Mouse (Mus musculus) WW6 (cell line): ENCODE measurements around the gene Noxo1.
"Not testable (repeated sequence)": the region's sequence is repeated elsewhere in the genome, so short reads cannot be mapped to it uniquely, and the experiment has no call there.

ENCODE experiments used
- DNase-seq: peaks from one replicate; pipeline ENCODE4 v3.0.0-alpha.2; 2013; ENCODE audit warnings: low read depth, low spot score

The Noxo1 gene

GRCm38 (mm10) chr17:24719494-24720222 is 23.6 kb downstream of the Noxo1 start:
- DNase-seq = peak; percentile 93

DNA sequence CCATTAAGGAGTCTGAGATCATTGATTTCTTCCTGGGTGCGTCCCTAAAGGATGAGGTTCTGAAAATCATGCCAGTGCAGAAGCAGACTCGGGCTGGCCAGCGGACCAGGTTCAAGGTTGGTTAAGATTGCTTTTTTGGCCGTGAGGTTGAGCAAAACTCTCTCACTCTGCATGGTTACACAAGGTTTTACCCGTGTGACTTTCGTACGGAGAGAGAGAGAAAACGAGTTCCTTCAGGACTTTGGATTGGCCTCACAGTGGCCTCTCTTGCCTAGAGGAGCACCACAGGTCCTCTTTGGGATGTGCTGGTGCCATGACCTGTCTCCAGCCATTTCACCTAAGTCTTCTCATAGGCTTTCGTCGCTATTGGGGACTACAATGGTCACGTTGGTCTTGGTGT is 24.6 kb downstream of the Noxo1 start:
- DNase-seq = not testable (repeated sequence)

- not testable (repeated sequence) for DNase-seq
These were observed 25.4 kb downstream of the Noxo1 start for GRCm38 (mm10) chr17:24721383-24721955.

DNA sequence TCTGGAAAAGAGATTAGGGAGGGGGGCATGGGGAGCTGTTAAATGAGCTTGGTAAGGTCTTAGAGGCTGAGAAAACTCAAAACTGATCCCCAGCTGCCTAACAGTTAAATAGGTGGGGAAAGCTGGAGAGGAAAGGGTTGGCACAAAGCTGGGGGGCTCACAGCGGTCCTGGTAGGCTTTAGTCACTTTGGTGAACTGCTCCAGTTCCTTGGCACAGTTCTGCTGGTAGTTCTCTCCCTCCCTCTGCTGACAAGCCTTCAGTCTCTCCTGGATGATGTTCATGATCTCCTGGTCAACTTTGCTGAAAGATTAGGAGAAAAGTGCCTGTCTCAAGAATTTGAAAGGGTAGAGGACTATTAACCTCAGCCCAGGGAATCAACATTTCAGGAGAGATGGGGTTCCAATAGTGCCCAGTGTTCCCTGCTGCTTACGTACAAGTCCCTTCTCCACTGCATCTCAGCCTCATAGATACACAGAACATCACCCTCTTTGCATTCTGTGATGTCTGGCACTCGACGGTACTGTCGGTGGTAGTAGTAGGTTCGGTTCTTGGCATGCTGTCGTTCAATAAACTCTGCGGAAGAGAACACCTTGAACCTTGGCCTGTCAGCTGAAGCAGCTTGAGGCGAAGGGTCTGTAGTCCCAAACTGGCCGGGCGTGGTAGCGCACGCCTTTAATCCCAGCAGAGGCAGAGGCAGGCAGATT is 26.3 kb downstream of the Noxo1 start:
- no peak for DNase-seq

DNA sequence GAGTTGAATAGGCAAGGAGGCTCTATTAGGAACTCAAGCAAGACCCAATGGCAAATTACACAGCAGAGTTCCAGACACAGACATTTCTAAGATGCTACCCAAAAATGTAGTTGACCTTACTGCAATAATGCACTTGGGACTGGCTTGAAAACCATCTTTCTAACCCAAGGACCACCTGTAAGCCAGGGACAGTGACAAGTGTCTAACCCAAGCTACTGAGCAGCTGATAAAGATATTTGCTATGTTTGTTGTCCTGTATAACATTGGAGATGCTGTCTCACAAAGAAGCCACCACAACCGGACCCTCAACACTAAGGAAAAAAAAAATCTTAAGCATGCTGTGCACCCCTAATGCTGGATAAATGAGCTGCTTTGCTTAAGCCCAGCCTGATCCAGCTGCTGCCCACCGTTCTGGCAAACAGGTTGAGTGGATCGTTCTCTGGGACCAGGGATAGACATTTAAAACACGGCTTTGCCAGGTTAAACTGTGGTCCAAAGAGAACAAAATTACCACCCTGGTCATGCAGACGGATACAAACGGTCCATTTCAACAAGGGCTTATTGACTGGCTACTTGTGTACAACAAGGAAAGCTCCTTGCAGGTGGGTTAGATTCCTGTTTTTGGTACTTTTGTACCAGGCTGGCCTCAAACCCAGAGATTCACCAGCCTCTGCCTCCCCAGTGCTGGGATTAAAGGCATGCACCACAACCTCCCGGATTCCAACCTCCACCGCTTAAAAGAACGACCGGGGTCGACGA is 27.3 kb downstream of the Noxo1 start:
- DNase-seq = no peak

- DNase-seq = no peak
These were observed 27.8 kb downstream of the Noxo1 start for GRCm38 (mm10) chr17:24723881-24724180.

DNA sequence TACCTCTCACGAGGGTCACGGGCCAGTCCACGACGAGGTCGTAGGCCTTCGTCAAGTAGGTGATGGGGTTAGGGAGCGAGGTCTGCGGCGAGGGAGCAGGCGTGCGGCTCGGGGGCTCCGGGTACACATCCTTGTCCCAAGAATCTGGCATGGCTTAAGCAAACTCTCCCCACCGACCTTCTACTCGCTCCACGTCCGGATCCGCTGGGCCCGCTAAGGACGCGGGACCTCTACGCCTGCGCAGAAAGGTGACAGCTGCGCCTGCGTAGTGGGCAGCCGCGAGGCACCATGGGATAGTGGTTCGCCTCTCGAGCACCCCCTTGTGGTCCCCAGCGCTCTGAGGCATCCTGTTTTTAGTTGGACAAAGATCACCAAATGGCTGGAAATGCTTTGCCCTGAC is 28.1 kb downstream of the Noxo1 start, which contains the start of gene Ndufb10:
Ndufb10 (minus strand) TSS at position 295 of the 400 bp plus-strand sequence.
- peak; percentile 83 for DNase-seq

DNA sequence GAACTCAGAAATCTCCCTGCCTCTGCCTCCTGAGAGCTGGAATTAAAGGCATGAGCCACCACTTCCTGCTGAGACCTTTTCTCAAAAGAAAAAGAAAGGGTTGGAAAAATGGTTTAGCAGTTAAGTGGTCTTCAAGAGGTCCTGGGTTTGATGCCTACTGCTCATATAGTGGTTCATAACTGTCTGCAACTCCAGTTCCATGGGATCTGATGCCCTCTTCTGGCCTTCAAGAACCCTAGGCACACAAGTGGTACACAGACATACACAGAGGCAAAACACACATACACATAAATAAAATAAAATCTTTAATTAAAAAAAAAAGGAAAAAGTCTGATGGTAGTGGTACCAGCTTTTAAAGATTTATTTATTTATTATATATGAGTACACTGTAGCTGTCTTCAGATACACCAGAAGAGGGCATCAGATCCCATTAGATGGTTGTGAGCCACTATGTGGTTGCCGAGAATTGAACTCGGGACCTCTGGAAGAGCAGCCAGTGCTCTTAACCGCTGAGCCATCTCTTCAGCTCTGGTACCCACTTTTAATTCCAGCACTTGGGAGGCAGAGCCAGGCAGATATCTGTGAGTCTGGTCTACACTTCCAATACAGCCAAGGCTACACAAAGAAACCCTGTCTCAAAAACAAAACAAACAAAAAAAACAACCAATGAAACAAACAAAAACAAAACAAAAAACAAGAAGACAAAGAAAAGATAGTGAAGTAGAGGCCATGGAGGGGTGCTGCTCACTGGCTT is 29.8 kb downstream of the Noxo1 start:
- no peak for DNase-seq

DNA sequence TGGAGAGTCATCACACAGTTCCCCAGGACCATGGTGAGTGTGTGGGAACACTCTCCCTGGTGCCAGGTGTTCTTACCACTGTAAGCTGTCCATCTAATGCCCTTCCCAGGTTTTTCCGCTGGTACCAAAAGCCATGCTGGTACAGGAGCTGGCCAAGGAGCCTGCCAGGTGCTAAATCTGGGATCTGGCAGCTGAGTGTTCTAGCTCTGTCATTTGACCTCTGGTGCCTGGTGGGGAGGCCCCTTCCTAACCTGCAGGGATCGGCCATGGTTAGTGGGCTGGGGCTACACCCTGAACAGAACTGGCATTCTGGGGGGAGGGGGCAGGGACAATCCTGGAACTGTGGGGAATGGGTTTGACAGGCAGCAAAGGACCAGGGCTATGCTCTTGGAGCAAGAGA is 31.6 kb downstream of the Noxo1 start, which contains the start of gene Rpl3l:
Rpl3l (plus strand) TSS at position 203 of the 400 bp plus-strand sequence.
- DNase-seq = no peak

- no peak for DNase-seq
These were observed 32.1 kb downstream of the Noxo1 start for GRCm38 (mm10) chr17:24728184-24728583.

DNA sequence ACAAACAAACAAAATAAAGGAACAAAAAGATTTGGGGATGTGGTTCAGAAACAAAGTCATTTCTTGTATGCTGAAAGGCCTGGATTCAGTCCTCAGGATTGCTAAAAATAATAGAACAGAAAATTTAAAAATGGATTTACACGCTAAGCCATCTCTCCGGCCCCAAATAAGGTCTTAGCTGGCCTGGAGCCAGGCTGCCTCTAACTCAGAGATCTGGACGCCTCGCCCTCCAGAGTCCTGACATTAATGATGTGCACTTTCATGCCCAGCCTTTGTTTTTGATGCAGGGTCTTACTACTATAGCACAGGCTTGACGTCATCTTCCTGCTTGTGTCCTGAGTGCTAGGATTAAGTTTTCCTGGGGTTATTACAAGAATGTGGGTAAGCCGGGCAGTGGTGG is 33.0 kb downstream of the Noxo1 start:
- DNase-seq = no peak

- DNase-seq = no peak
These were observed 34.8 kb downstream of the Noxo1 start for GRCm38 (mm10) chr17:24730787-24731186.

DNA sequence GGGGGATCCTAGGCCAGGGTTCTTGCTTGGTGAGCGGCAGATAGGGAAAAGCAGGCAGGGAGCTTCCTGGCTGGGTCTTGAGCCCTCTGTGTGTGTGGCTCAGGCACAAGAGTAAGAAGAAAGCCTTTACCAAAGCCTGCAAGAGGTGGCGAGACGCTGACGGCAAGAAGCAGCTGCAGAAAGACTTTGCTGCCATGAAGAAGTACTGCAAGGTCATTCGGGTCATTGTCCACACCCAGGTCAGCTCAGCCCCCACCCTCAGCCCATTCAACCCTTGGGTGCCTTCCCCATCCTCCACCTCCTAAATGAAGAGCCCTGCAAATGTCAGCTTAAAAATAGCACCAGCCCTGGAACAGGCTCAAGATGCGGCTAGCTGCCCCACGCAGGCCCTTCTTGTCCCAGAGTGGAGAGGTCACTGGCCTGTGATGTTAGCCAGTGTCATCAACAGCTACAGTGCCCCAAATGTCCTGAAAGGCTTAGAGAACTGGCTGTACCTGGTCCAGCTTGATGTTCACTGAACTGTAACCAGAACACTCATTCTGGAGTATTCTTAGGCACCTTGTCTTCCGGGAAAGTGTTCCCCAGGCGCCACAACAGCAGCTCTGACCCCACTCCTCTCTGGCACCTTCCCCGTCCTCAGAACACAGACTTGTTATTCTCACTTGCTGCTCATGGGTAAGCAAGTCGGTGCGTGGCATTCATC is 36.4 kb downstream of the Noxo1 start:
- no peak for DNase-seq

DNA sequence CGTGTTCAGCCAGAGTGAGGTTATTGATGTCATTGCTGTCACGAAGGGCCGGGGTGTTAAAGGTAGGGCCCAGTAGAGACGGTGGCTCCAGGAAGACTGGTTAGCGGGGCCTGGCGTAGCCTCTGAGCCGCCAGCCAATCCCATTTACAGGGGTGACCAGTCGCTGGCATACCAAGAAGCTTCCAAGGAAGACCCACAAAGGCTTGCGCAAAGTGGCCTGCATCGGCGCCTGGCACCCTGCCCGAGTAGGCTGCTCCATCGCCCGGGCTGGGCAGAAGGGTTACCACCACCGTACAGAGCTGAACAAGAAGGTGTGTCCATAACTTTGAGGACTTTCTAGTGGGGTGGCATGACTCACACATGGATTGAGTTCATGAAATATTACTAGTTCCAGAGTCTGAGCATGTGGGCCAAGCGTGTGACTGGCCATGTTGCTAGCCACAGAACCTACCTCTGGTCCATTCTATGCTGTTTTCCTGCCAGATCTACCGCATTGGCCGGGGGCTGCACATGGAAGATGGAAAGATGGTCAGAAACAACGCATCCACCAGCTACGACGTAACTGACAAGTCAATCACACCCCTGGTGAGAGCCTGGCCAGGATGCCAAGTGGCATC is 37.5 kb downstream of the Noxo1 start:
- no peak for DNase-seq

DNA sequence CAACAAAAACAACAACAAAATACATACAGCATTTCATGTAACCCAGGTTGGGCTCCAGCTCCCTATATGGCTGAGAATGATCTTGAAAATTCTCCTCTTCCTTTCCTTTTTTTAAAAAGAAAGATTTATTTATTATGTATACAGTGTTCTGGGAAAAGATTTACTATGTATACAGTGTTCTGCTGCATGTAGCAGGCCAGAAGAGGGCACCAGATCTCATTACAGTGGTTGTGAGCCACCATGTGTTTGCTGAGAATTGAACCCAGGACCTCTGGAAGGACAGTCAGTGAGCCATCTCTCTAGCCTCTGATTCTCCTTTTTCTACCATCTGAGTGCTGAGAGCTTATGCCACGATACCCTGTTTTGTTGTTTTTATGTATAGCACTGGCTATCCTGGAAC is 38.5 kb downstream of the Noxo1 start:
- no peak for DNase-seq

DNA sequence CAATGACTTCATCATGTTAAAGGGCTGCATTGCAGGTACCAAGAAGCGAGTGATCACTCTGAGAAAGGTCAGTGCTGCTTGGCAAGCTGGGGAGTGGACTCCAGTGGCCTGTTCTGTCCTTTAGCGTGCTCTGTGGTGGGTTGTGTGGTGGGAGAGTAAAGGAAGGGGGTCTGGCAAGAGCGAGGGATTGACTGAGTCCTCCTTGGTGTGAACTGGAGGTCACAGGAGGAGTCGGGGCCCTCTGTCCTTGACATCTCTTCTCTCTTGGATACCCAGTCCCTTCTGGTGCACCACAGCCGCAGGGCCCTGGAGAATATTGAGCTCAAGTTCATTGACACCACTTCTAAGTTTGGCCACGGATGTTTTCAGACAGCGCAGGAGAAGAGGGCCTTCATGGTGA is 39.4 kb downstream of the Noxo1 start:
- no peak for DNase-seq

- DNase-seq = peak; percentile 97
These were observed 40.5 kb downstream of the Noxo1 start, which contains the start of gene Msrb1 for GRCm38 (mm10) chr17:24736330-24737051. TSS of gene Msrb1 (plus strand) at chr17:24736642.

DNA sequence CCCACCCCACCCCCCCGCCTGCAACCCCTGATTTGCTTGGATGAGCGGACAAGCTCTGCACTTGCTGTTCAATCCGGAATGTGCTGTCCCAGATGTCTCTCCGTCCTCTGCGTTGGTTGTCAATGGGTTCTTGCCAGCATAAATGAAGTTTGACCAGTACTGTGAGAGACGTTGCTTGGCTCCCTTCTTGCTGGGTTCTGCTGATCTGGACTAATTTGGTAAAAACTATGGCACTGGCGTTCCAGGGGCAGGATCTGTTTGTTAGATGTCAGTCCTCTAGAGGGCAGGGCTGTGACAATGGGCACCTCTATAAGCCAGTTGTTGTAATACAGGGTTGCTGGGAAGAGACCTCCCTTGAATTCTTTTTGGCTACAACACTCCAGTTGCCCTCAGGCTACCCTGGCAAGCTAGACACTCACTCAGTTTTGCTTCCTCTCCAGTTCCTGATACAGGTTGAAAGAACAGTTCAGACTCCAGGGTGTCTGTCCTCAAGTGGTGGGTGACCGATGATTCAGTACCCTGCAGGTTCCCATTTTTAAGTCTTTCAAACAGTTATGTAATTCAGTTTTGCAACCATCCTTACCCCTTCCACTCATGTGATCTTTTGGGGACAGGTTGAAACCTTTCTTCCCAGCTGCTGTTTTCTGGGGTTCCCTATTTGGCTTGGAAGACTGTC is 41.2 kb downstream of the Noxo1 start:
- DNase-seq = no peak

DNA sequence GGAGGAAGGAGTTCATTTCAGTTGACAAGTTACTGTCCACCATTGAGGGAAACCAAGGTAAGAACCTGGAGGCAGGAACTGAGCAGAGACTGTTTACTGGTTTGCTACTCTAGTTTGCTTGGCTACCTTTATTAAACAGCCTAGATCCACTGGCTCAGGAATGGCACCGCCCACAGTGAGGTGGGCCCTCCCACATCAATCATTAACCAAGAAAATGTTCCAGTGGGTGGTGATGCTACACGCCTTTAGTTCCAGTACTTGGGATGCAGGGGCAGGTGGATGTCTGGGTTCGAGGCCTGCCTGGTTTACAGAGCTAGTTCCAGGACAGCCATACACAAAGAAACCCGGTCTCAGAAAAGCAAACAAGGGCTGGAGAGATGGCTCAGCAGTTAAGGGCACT is 42.2 kb downstream of the Noxo1 start:
- no peak for DNase-seq
